Comparison of ENCODE assay signal across 8 mouse cellular contexts in the genomic region with DNA sequence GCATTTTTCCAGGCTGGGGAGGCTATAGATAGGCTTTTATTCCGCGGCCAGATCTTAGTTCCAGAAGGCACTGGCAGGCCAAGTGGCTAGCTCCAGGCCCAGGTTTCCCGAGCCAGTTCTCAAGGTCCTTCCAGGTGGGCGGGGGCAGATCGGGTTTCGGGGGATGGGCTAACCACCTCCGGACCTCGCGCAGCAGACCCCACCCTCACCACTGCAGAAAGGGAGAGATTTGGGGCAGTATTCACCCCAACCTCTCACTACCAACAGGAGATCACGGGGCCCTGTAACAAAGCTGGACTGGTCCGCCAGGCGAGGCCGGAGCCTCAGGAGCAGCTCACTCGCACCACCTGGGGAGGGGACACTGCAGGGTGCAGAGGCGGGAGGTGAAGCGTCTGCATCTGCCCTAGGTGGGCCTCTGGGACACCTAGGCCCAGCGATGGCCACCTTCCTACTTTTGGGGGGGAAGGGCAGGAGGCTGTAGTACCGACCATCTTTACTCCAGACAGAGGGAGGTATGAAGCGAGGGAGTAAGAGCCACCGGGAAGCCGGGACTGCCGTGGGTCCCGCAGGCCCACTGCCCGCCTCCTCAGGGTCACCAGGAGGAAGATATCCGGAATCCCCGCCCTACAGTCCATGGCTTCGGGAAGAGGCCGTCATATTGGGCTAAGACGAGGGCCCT. TPM values are rescaled to one million over a fixed set of nuclear protein-coding genes. Genes with fewer than 3 reads are reported as not detected.
DNase-seq lines count a peak whose midpoint lies in the region; ATAC-seq lines count a peak whose summit lies in the region.

No protein-coding gene starts in this region.

- ATAC-seq in embryonic facial prominence, embryonic 13.5 days (ENCODE audit: insufficient number of reproducible peaks, insufficient read depth, low FRiP score, low TSS enrichment, low read depth), result peak; percentile 43
- ATAC-seq in liver, embryonic 15.5 days (ENCODE audit: insufficient read depth), result peak; percentile 41
- ATAC-seq in neural tube, embryonic 12.5 days (ENCODE audit: low FRiP score, low read depth), result peak; percentile 31

- peaks cover 39% of the 10 kb centered on the region for H3K4me1 ChIP-seq in embryonic facial prominence, embryonic 13.5 days
- H3K4me1 ChIP-seq in liver, embryonic 15.5 days (replicated peaks), result peaks cover 51% of the 10 kb centered on the region
- H3K4me1 ChIP-seq in neural tube, embryonic 12.5 days, result peaks cover 29% of the 10 kb centered on the region

- H3K9ac ChIP-seq in embryonic facial prominence, embryonic 13.5 days, result peak overlapping the region; percentile 99
- peak overlapping the region; percentile 96 for H3K9ac ChIP-seq in liver, embryonic 15.5 days
- peak overlapping the region; percentile 94 for H3K9ac ChIP-seq in neural tube, embryonic 12.5 days

- H3K27ac ChIP-seq in embryonic facial prominence, embryonic 13.5 days, result peak overlapping the region; percentile 96
- peak overlapping the region; percentile 94 for H3K27ac ChIP-seq in liver, embryonic 15.5 days (replicated peaks)
- H3K27ac ChIP-seq in neural tube, embryonic 12.5 days, result peak overlapping the region; percentile 71

- no peaks in the 10 kb centered on the region for H3K27me3 ChIP-seq in embryonic facial prominence, embryonic 13.5 days
- H3K27me3 ChIP-seq in liver, embryonic 15.5 days, result no peaks in the 10 kb centered on the region
- H3K27me3 ChIP-seq in neural tube, embryonic 12.5 days (replicated peaks), result no peaks in the 10 kb centered on the region

- H3K4me2 ChIP-seq in embryonic facial prominence, embryonic 13.5 days, result peak overlapping the region; percentile 81
- peak overlapping the region; percentile 81 for H3K4me2 ChIP-seq in liver, embryonic 15.5 days
- H3K4me2 ChIP-seq in neural tube, embryonic 12.5 days (replicated peaks), result peak overlapping the region; percentile 78

- peak overlapping the region; percentile 99 for H3K4me3 ChIP-seq in embryonic facial prominence, embryonic 13.5 days
- peak overlapping the region; percentile 90 for H3K4me3 ChIP-seq in liver, embryonic 15.5 days (replicated peaks)
- peak overlapping the region; percentile 74 for H3K4me3 ChIP-seq in neural tube, embryonic 12.5 days

- peaks cover 33% of the 10 kb centered on the region for H3K36me3 ChIP-seq in embryonic facial prominence, embryonic 13.5 days
- H3K36me3 ChIP-seq in liver, embryonic 15.5 days (replicated peaks), result peaks cover 31% of the 10 kb centered on the region
- peaks cover 30% of the 10 kb centered on the region for H3K36me3 ChIP-seq in neural tube, embryonic 12.5 days

- under 1% methylated on average over 29 of the region's 29 CpGs for WGBS in embryonic facial prominence, embryonic 13.5 days
- under 1% methylated on average over 29 of the region's 29 CpGs for WGBS in liver, embryonic 15.5 days (ENCODE audit: insufficient replicate concordance)
- WGBS in neural tube, embryonic 12.5 days, result under 1% methylated on average over 29 of the region's 29 CpGs

- peak; percentile 76 for DNase-seq in 416B (ENCODE audit: low read depth)
- DNase-seq in adrenal gland, postnatal 10 days, result peak; percentile 84
- DNase-seq in heart, adult 8-10 months (ENCODE audit: low spot score), result peak; percentile 68
- peak; percentile 77 for DNase-seq in kidney, adult 9 months
- DNase-seq in urinary bladder, adult 2 months (ENCODE audit: low spot score), result peak; percentile 49

- no peaks in the 10 kb centered on the region for H3K9me3 ChIP-seq in embryonic facial prominence, embryonic 13.5 days
- no peaks in the 10 kb centered on the region for H3K9me3 ChIP-seq in liver, embryonic 15.5 days (replicated peaks)
- no peaks in the 10 kb centered on the region for H3K9me3 ChIP-seq in neural tube, embryonic 12.5 days

RNA-seq across cellular contexts. Expression of a gene that starts 0.8 kb away (rescaled TPM):
- 100 to 1,000 TPM; 131 to 155 TPM for total RNA-seq in adrenal gland, postnatal 10 days (2021)
- polyA plus RNA-seq in embryonic facial prominence, embryonic 13.5 days (2015; fragmentation: Nextera tagmentation; extraction: Ambion mirVana), result 233 and 245 TPM in 2 replicates
- 100 to 1,000 TPM; 300 to 368 (median 327) TPM for total RNA-seq in heart, adult 8-10 months (2022)
- 118 and 139 TPM in 2 replicates for polyA plus RNA-seq in liver, embryonic 15.5 days (2015; fragmentation: Nextera tagmentation; extraction: Ambion mirVana)
- polyA plus RNA-seq in neural tube, embryonic 12.5 days (2016; fragmentation: Nextera tagmentation; extraction: Ambion mirVana), result 254 and 259 TPM in 2 replicates
- polyA plus RNA-seq in urinary bladder, adult 2 months (2012; rRNA removed), result 203 and 249 TPM in 2 replicates

RNA-seq across cellular contexts. Expression of a gene that starts 4.3 kb away (rescaled TPM):
- total RNA-seq in adrenal gland, postnatal 10 days (2021), result 1 to 10 TPM; 8.1 to 8.2 TPM
- 13.4 and 13.9 TPM in 2 replicates for polyA plus RNA-seq in embryonic facial prominence, embryonic 13.5 days (2015; fragmentation: Nextera tagmentation; extraction: Ambion mirVana)
- total RNA-seq in heart, adult 8-10 months (2022), result 1 to 10 TPM; 3.8 to 5.5 (median 4.4) TPM
- 0.78 and 1.3 TPM in 2 replicates for polyA plus RNA-seq in liver, embryonic 15.5 days (2015; fragmentation: Nextera tagmentation; extraction: Ambion mirVana)
- polyA plus RNA-seq in neural tube, embryonic 12.5 days (2016; fragmentation: Nextera tagmentation; extraction: Ambion mirVana), result 19.5 and 19.6 TPM in 2 replicates
- 4.6 and 5.6 TPM in 2 replicates for polyA plus RNA-seq in urinary bladder, adult 2 months (2012; rRNA removed)

RNA-seq across cellular contexts. Expression of a gene that starts 32.3 kb away (rescaled TPM):
- 10 to 100 TPM; 23.8 to 26.0 TPM for total RNA-seq in adrenal gland, postnatal 10 days (2021)
- polyA plus RNA-seq in embryonic facial prominence, embryonic 13.5 days (2015; fragmentation: Nextera tagmentation; extraction: Ambion mirVana), result 98.8 and 104 TPM in 2 replicates
- 10 to 100 TPM in 3 of 4 experiments, 1 to 10 TPM in 1; 9.1 to 11.6 (median 10.4) TPM for total RNA-seq in heart, adult 8-10 months (2022)
- 46.3 and 48.6 TPM in 2 replicates for polyA plus RNA-seq in liver, embryonic 15.5 days (2015; fragmentation: Nextera tagmentation; extraction: Ambion mirVana)
- 111 and 112 TPM in 2 replicates for polyA plus RNA-seq in neural tube, embryonic 12.5 days (2016; fragmentation: Nextera tagmentation; extraction: Ambion mirVana)
- polyA plus RNA-seq in urinary bladder, adult 2 months (2012; rRNA removed), result 21.2 and 23.8 TPM in 2 replicates

Comparison
In these comparisons a context has a peak if more than half of its experiments do, and no peak if none do; other contexts are left out.
1. Peak in every context shown above with its lines: DNase-seq, ATAC-seq, H3K4me3 ChIP-seq and H3K27ac ChIP-seq.